Comparison of ENCODE assay signal across 19 mouse cellular contexts in genomic region chrX:143542756-143543155, GRCm38 (mm10). TPM values are rescaled to one million over a fixed set of nuclear protein-coding genes. Genes with fewer than 3 reads are reported as not detected.
DNase-seq lines count a peak whose midpoint lies in the region; ATAC-seq and TF ChIP-seq lines count a peak whose summit lies in the region.
"Had no signal": no experiment of that assay in that cellular context is flagged by ENCODE, and none has a peak within 500 bp of the region (broad histone marks: within the 10 kb centered on the region; RNA-seq: fewer than 3 reads in every experiment).

No protein-coding gene starts in this region.

- no peaks in the 10 kb centered on the region; the same call in 1 of the 2 replicates for H3K27me3 ChIP-seq in hindbrain, embryonic 11.5 days (ENCODE audit: control insufficient read depth, insufficient read depth, low read length)
- no peaks in the 10 kb centered on the region for H3K27me3 ChIP-seq in hindbrain, postnatal 0 days (ENCODE audit: insufficient read depth, low read length)
- H3K27me3 ChIP-seq in forebrain, embryonic 13.5 days: no peaks in the 10 kb centered on the region
- no peaks in the 10 kb centered on the region for H3K27me3 ChIP-seq in hindbrain, embryonic 12.5 days
- H3K27me3 ChIP-seq in midbrain, embryonic 15.5 days (replicated peaks): no peaks in the 10 kb centered on the region

- peak; percentile 46 for ATAC-seq in hindbrain, embryonic 11.5 days (ENCODE audit: low FRiP score)
- ATAC-seq in hindbrain, postnatal 0 days: no peak
- peak; percentile 46 for ATAC-seq in forebrain, embryonic 13.5 days
- ATAC-seq in hindbrain, embryonic 12.5 days (ENCODE audit: low FRiP score): peak; percentile 67; the same call in 1 of the 2 replicates
- ATAC-seq in midbrain, embryonic 15.5 days (replicated peaks): peak; percentile 58
- ATAC-seq: intestine, postnatal 0 days had no signal

- 41% methylated on average over 2 of the region's 2 CpGs for WGBS in hindbrain, embryonic 11.5 days
- WGBS in hindbrain, postnatal 0 days: 45% methylated on average over 2 of the region's 2 CpGs
- WGBS in forebrain, embryonic 13.5 days: 36% methylated on average over 2 of the region's 2 CpGs
- WGBS in hindbrain, embryonic 12.5 days: 30% methylated on average over 2 of the region's 2 CpGs
- 24% methylated on average over 2 of the region's 2 CpGs for WGBS in midbrain, embryonic 15.5 days

- TF ChIP-seq CTCF in hindbrain, postnatal 0 days (IDR thresholded peaks at IDR 0.05; ENCODE audit: low read depth): no peak

- no peaks in the 10 kb centered on the region for H3K36me3 ChIP-seq in hindbrain, embryonic 11.5 days (ENCODE audit: control insufficient read depth, insufficient read depth, low read length)
- H3K36me3 ChIP-seq in hindbrain, postnatal 0 days (ENCODE audit: insufficient read depth, low read length): no peaks in the 10 kb centered on the region
- H3K36me3 ChIP-seq in forebrain, embryonic 13.5 days (ENCODE audit: poor library complexity, severe bottlenecking): no peaks in the 10 kb centered on the region
- no peaks in the 10 kb centered on the region for H3K36me3 ChIP-seq in hindbrain, embryonic 12.5 days
- no peaks in the 10 kb centered on the region for H3K36me3 ChIP-seq in midbrain, embryonic 15.5 days (replicated peaks)
- H3K36me3 ChIP-seq: embryonic facial prominence, embryonic 13.5 days; kidney, embryonic 15.5 days; limb, embryonic 13.5 days had no signal

- peak overlapping the region; percentile 74; the same call in 1 of the 2 replicates for H3K27ac ChIP-seq in hindbrain, embryonic 11.5 days (ENCODE audit: low read depth, low read length)
- H3K27ac ChIP-seq in hindbrain, postnatal 0 days: no peak overlapping the region
- peak overlapping the region; percentile 85 for H3K27ac ChIP-seq in forebrain, embryonic 13.5 days
- H3K27ac ChIP-seq in hindbrain, embryonic 12.5 days: peak overlapping the region; percentile 40; the same call in 1 of the 2 replicates
- peak overlapping the region; percentile 56; the same call in 1 of the 2 replicates for H3K27ac ChIP-seq in midbrain, embryonic 15.5 days
- H3K27ac ChIP-seq: embryonic facial prominence, embryonic 13.5 days; kidney, embryonic 15.5 days; limb, embryonic 13.5 days; liver, embryonic 14.5 days; macrophage had no signal

- H3K4me1 ChIP-seq in hindbrain, embryonic 11.5 days (replicated peaks; ENCODE audit: control insufficient read depth, insufficient read depth, low read length): no peaks in the 10 kb centered on the region
- H3K4me1 ChIP-seq in hindbrain, postnatal 0 days (ENCODE audit: insufficient read depth, low read length): no peaks in the 10 kb centered on the region
- H3K4me1 ChIP-seq in forebrain, embryonic 13.5 days: peaks cover 11% of the 10 kb centered on the region
- no peaks in the 10 kb centered on the region for H3K4me1 ChIP-seq in hindbrain, embryonic 12.5 days
- 0 out of 2 replicates have a peak, but pooled peaks cover 5% of the 10 kb centered on the region for H3K4me1 ChIP-seq in midbrain, embryonic 15.5 days
- H3K4me1 ChIP-seq: embryonic facial prominence, embryonic 13.5 days; kidney, embryonic 15.5 days; limb, embryonic 13.5 days had no signal

- H3K4me3 ChIP-seq in hindbrain, embryonic 11.5 days (ENCODE audit: low read depth, low read length): no peak overlapping the region
- H3K4me3 ChIP-seq in hindbrain, postnatal 0 days (ENCODE audit: low read length): no peak overlapping the region
- H3K4me3 ChIP-seq in forebrain, embryonic 13.5 days: no peak overlapping the region
- no peak overlapping the region for H3K4me3 ChIP-seq in hindbrain, embryonic 12.5 days
- H3K4me3 ChIP-seq in midbrain, embryonic 15.5 days: no peak overlapping the region
- H3K4me3 ChIP-seq: embryonic facial prominence, embryonic 13.5 days; kidney, embryonic 15.5 days; limb, embryonic 13.5 days had no signal

- H3K4me2 ChIP-seq in hindbrain, embryonic 11.5 days (replicated peaks; ENCODE audit: low read depth, low read length): no peak overlapping the region
- no peak overlapping the region for H3K4me2 ChIP-seq in hindbrain, postnatal 0 days (ENCODE audit: low read depth, low read length)
- H3K4me2 ChIP-seq in forebrain, embryonic 13.5 days: no peak overlapping the region
- H3K4me2 ChIP-seq in hindbrain, embryonic 12.5 days (replicated peaks): no peak overlapping the region
- H3K4me2 ChIP-seq in midbrain, embryonic 15.5 days: no peak overlapping the region
- H3K4me2 ChIP-seq: embryonic facial prominence, embryonic 13.5 days; kidney, embryonic 15.5 days; limb, embryonic 13.5 days had no signal

- DNase-seq in hindbrain, embryonic 11.5 days (ENCODE audit: low spot score): peak; percentile 25
- no peak for DNase-seq in hindbrain, postnatal 0 days (ENCODE audit: low spot score)
- DNase-seq in adrenal gland, adult 2 months: no peak
- DNase-seq in adrenal gland, postnatal 36 days: no peak
- DNase-seq: cerebellum, adult 2 months; heart, adult 18-20 months; heart, postnatal 4 days; right cerebral cortex, postnatal 25 days; thymus, adult 2 months had no signal

- H3K9me3 ChIP-seq in hindbrain, embryonic 11.5 days (ENCODE audit: control insufficient read depth, low read length): no peaks in the 10 kb centered on the region
- H3K9me3 ChIP-seq in hindbrain, postnatal 0 days (ENCODE audit: low read length): no peaks in the 10 kb centered on the region
- no peaks in the 10 kb centered on the region for H3K9me3 ChIP-seq in forebrain, embryonic 13.5 days (replicated peaks)
- H3K9me3 ChIP-seq in hindbrain, embryonic 12.5 days (replicated peaks): no peaks in the 10 kb centered on the region
- H3K9me3 ChIP-seq in midbrain, embryonic 15.5 days: no peaks in the 10 kb centered on the region
- H3K9me3 ChIP-seq: embryonic facial prominence, embryonic 13.5 days; kidney, embryonic 15.5 days; limb, embryonic 13.5 days had no signal

- H3K9ac ChIP-seq in hindbrain, embryonic 11.5 days (ENCODE audit: low read depth, low read length): no peak overlapping the region
- no peak overlapping the region for H3K9ac ChIP-seq in hindbrain, postnatal 0 days (replicated peaks; ENCODE audit: low read length)
- no peak overlapping the region for H3K9ac ChIP-seq in forebrain, embryonic 13.5 days
- no peak overlapping the region for H3K9ac ChIP-seq in hindbrain, embryonic 12.5 days
- no peak overlapping the region for H3K9ac ChIP-seq in midbrain, embryonic 15.5 days
- H3K9ac ChIP-seq: embryonic facial prominence, embryonic 13.5 days; kidney, embryonic 15.5 days; limb, embryonic 13.5 days; liver, embryonic 14.5 days had no signal

RNA-seq across cellular contexts. Expression of gene Pak3, which starts 24.4 kb away (rescaled TPM):
- 55.8 and 58.9 TPM in 2 replicates for polyA plus RNA-seq in hindbrain, embryonic 11.5 days (2014; fragmentation: Nextera tagmentation; extraction: Ambion mirVana)
- total RNA-seq in hindbrain, postnatal 0 days (2014; rRNA removed): 188 and 195 TPM in 2 replicates
- 207 and 224 TPM in 2 replicates for polyA plus RNA-seq in hindbrain, postnatal 0 days (2015; fragmentation: Nextera tagmentation; extraction: Ambion mirVana)
- polyA plus RNA-seq in forebrain, embryonic 13.5 days (2015; fragmentation: Nextera tagmentation; extraction: Ambion mirVana): 149 and 162 TPM in 2 replicates
- 81.5 and 97.9 TPM in 2 replicates for polyA plus RNA-seq in hindbrain, embryonic 12.5 days (2016; fragmentation: Nextera tagmentation; extraction: Ambion mirVana)
- 237 and 255 TPM in 2 replicates for polyA plus RNA-seq in midbrain, embryonic 15.5 days (2015; fragmentation: Nextera tagmentation; extraction: Ambion mirVana)
- total RNA-seq in adrenal gland, adult 2 months (2021): 10 to 100 TPM; 27.4 to 30.9 TPM
- polyA plus RNA-seq in adrenal gland, adult 2 months (2012; rRNA removed): 0.04 and 0.61 TPM in 2 replicates
- 10 to 100 TPM; 19.6 to 35.2 TPM for total RNA-seq in adrenal gland, postnatal 36 days (2021)
- total RNA-seq: neutrophil, adult 5-6 weeks had no signal
- polyA plus RNA-seq: macrophage had no signal

Comparison
In these comparisons a context has a peak if more than half of its experiments do, and no peak if none do; other contexts are left out.
1. RNA of gene Pak3, which starts 24.4 kb away (polyA plus RNA-seq): 237 to 255 TPM in midbrain, embryonic 15.5 days, 207 to 224 TPM in hindbrain, postnatal 0 days, 149 to 162 TPM in forebrain, embryonic 13.5 days, 81.5 to 97.9 TPM in hindbrain, embryonic 12.5 days and 55.8 to 58.9 TPM in hindbrain, embryonic 11.5 days; 0.04 to 0.61 TPM in adrenal gland, adult 2 months; every median in the first group is over 10 times any median in the second.